Mouse (Mus musculus) intestine, embryonic 14.5 days (tissue): ENCODE measurements around the gene Ccdc97. TPM values are rescaled to one million over a fixed set of nuclear protein-coding genes. Genes with fewer than 3 reads are reported as not detected.

Experiments
- ATAC-seq: fragments of 200-750 bp; cut with Nextera tagmentation; replicated peaks from 2 replicates; pipeline ENCODE4 v1.8.0; 2017; ENCODE audit warnings: low read depth, moderate number of reproducible peaks, moderate TSS enrichment, moderate library complexity; ENCODE audit not compliant: low FRiP score, low TSS enrichment
- DNase-seq: peaks from one replicate; pipeline ENCODE4 v3.0.0-alpha.2; 2018; ENCODE audit warnings: low spot score
- H3K27ac ChIP-seq: fragments of 300-500 bp; sonication (generic); 2 replicates; pipeline ENCODE4 v1.5.1; 2014; ENCODE audit warnings: low read depth, mild to moderate bottlenecking, control low read depth
- H3K27me3 ChIP-seq: fragments of 300-500 bp; sonication (generic); replicated peaks from 2 replicates; pipeline ENCODE4 v1.6.1; 2014; ENCODE audit warnings: low read length, control low read depth; ENCODE audit not compliant: control insufficient read depth, insufficient read depth
- H3K36me3 ChIP-seq: fragments of 300-500 bp; sonication (generic); 2 replicates; pipeline ENCODE4 v1.6.1; 2014; ENCODE audit warnings: low read length, control low read depth; ENCODE audit not compliant: control insufficient read depth, insufficient read depth
- H3K4me1 ChIP-seq: fragments of 300-500 bp; sonication (generic); replicated peaks from 2 replicates; pipeline ENCODE4 v1.6.1; 2014; ENCODE audit warnings: low read length, control low read depth, mixed read lengths; ENCODE audit not compliant: control insufficient read depth, insufficient read depth
- H3K4me2 ChIP-seq: fragments of 300-500 bp; sonication (generic); 2 replicates; pipeline ENCODE4 v1.6.1; 2014; ENCODE audit warnings: low read length
- H3K4me3 ChIP-seq: fragments of 300-500 bp; sonication (generic); 2 replicates; pipeline ENCODE4 v1.5.1; 2014; ENCODE audit warnings: low read depth, low read length, control low read depth, mixed read lengths
- H3K9ac ChIP-seq: fragments of 300-500 bp; sonication (generic); 2 replicates; pipeline ENCODE4 v1.6.1; 2014; ENCODE audit warnings: mild to moderate bottlenecking, low read length
- H3K9me3 ChIP-seq: fragments of 300-500 bp; sonication (generic); 2 replicates; pipeline ENCODE4 v1.6.1; 2016; ENCODE audit warnings: low read length, control low read depth; ENCODE audit not compliant: control insufficient read depth
- WGBS: fragments of 180-500 bp; shearing (Covaris S2); extraction: QIAGEN DNeasy Blood & Tissue Kit; methylation state at CpG from one replicate; pipeline ENCODE4 v1.1.7; 2014; 5-methylcytosine and 5-hydroxymethylcytosine counted together
- polyA plus RNA-seq: library from polyadenylated mRNA; unstranded; fragments of >200 nt; fragmentation: Nextera tagmentation; extraction: Ambion mirVana; gene quantifications from 2 replicates; pipeline ENCODE4 v1.2.1, GENCODE M21; 2014

The Ccdc97 gene
- polyA plus RNA-seq, 1 experiment from 2014 or later: 27.4 TPM

GRCm38 (mm10) chr7:25675405-25675804 is 43.5 kb downstream of the Ccdc97 start:
- H3K4me2 ChIP-seq: peak overlapping the region; percentile 56
- 0 out of 2 replicates have a peak overlapping the region, but pooled peaks have one; percentile 27 for H3K4me3 ChIP-seq

GRCm38 (mm10) chr7:25674719-25675300 is 44.1 kb downstream of the Ccdc97 start, which contains the start of gene Tmem91:
Tmem91 (minus strand) TSS chr7:25675166.
- peak; percentile 17; the same call in 1 of the 2 replicates for ATAC-seq
- peak within 1 kb of the TSS; percentile 27 for H3K4me3 ChIP-seq
- H3K4me1 ChIP-seq: peaks cover 7% of the 10 kb centered on the region; the same call in 1 of the 2 replicates
- peak within 1 kb of the TSS; percentile 56 for H3K4me2 ChIP-seq
- H3K9ac ChIP-seq: peak within 1 kb of the TSS; percentile 29
- DNase-seq: no peak
- no peaks in the 10 kb centered on the region for H3K36me3 ChIP-seq
- H3K27ac ChIP-seq: no peak within 1 kb of the TSS
- H3K9me3 ChIP-seq: no peaks in the 10 kb centered on the region
- H3K27me3 ChIP-seq: peaks cover 29% of the 10 kb centered on the region
- WGBS: 2% methylated on average over 28 of the region's 29 CpGs

More at GRCm38 (mm10) chr7:25675405-25675804, 43.5 kb downstream of the Ccdc97 start:
- Histone ChIP-seq H3K36me3 (no peaks in the 10 kb centered on the region), H3K27ac (no peak overlapping the region), H3K9ac (no peak overlapping the region), H3K9me3 (no peaks in the 10 kb centered on the region), H3K4me1 (peaks cover 12% of the 10 kb centered on the region; the same call in 1 of the 2 replicates), H3K27me3 (peaks cover 29% of the 10 kb centered on the region)
- WGBS: 46% methylated on average over 6 of the region's 6 CpGs
- ATAC-seq (0 out of 2 replicates have a peak, but pooled peaks have one; percentile 9), DNase-seq (no peak)

DNA sequence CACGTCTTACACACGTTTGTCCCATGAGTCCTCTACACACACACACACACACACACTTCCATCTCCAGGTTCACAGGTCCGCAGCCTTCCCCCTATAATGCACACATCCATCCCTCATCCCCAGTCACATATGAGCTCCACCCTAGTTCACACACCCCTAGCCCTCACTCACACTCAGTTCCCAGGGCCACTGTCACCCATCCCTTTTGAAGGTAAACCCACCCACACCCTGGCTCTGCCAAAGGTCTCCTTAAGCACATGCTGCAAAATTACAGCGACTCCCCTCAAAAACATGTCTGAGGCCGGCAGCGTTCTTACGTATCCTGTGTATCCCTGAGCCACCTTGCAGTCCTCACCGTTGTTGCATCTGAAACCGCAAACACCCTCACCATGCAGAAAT is 44.6 kb downstream of the Ccdc97 start:
- DNase-seq: no peak
- H3K4me3 ChIP-seq: peak overlapping the region; percentile 27; the same call in 1 of the 2 replicates
- no peak overlapping the region for H3K27ac ChIP-seq
- H3K36me3 ChIP-seq: no peaks in the 10 kb centered on the region
- H3K4me1 ChIP-seq: 0 out of 2 replicates have a peak, but pooled peaks cover 6% of the 10 kb centered on the region
- H3K4me2 ChIP-seq: peak overlapping the region; percentile 56; the same call in 1 of the 2 replicates
- 24% methylated on average over 9 of the region's 9 CpGs for WGBS
- ATAC-seq: no peak
- H3K9ac ChIP-seq: no peak overlapping the region
- no peaks in the 10 kb centered on the region for H3K9me3 ChIP-seq
- peaks cover 29% of the 10 kb centered on the region for H3K27me3 ChIP-seq

GRCm38 (mm10) chr7:25672442-25672841 is 46.4 kb downstream of the Ccdc97 start:
- Histone ChIP-seq H3K9ac (no peak overlapping the region), H3K4me3 (no peak overlapping the region), H3K4me2 (no peak overlapping the region), H3K4me1 (0 out of 2 replicates have a peak, but pooled peaks cover 6% of the 10 kb centered on the region), H3K27ac (no peak overlapping the region), H3K27me3 (peaks cover 29% of the 10 kb centered on the region), H3K9me3 (no peaks in the 10 kb centered on the region), H3K36me3 (peaks cover 10% of the 10 kb centered on the region)
- WGBS: 54% methylated on average over 4 of the region's 4 CpGs
- ATAC-seq (no peak), DNase-seq (no peak)

DNA sequence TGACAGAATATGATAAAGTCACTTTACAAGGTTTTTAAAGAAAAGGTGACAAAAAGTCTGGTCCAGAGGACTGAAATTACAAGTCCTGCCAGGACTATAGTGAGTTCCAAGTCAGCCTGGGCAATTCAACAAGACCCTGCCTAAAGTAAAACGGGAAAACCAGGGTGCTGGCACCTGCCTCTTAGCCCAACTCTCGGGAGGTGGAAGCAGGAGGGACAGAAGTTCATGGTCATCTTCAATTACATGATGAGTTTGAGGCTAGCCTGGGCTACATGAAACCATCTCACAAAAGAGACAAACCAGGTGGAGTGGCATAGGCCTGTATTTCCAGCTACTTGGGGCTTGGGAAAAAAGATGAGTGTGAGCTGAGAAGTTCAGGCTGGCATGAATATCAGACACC is 47.2 kb downstream of the Ccdc97 start:
- ATAC-seq (no peak), DNase-seq (no peak)
- Histone ChIP-seq H3K4me3 (no peak overlapping the region), H3K4me1 (0 out of 2 replicates have a peak, but pooled peaks cover 6% of the 10 kb centered on the region), H3K9me3 (no peaks in the 10 kb centered on the region), H3K9ac (no peak overlapping the region), H3K27ac (no peak overlapping the region), H3K27me3 (peaks cover 29% of the 10 kb centered on the region), H3K4me2 (no peak overlapping the region), H3K36me3 (peaks cover 17% of the 10 kb centered on the region)
- WGBS: 60% methylated on average over 2 of the region's 2 CpGs

DNA sequence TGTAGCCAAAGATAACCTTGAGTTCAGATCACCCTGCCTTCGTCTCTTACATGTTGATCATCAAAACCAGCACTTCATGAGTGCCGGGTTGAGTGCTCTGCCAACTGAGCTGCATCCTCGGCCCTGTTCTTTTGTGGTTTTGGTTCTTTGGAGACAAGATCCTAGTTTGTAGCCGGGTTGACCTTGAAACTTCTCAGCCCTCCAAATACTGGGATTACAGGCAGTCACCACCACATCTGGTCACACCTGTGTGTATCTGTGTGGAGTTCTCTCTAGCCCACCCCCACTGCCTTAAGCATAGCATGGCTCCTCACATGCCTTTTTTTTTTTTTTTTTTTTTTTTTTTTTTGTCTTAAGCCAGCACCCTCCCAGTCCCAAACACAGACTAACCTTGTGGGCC is 48.8 kb downstream of the Ccdc97 start:
- no peaks in the 10 kb centered on the region for H3K9me3 ChIP-seq
- H3K27ac ChIP-seq: no peak overlapping the region
- H3K4me2 ChIP-seq: no peak overlapping the region
- H3K9ac ChIP-seq: no peak overlapping the region
- no peak for ATAC-seq
- 91% methylated on average over 4 of the region's 4 CpGs for WGBS
- DNase-seq: no peak
- no peak overlapping the region for H3K4me3 ChIP-seq
- H3K4me1 ChIP-seq: 0 out of 2 replicates have a peak, but pooled peaks cover 6% of the 10 kb centered on the region
- H3K27me3 ChIP-seq: peaks cover 18% of the 10 kb centered on the region
- peaks cover 33% of the 10 kb centered on the region for H3K36me3 ChIP-seq

- no peaks in the 10 kb centered on the region for H3K9me3 ChIP-seq
- no peak overlapping the region for H3K4me3 ChIP-seq
- no peak overlapping the region for H3K27ac ChIP-seq
- WGBS: 79% methylated on average over 9 of the region's 9 CpGs
- H3K9ac ChIP-seq: no peak overlapping the region
- DNase-seq (no peak), ATAC-seq (no peak)
- H3K36me3 ChIP-seq: peaks cover 36% of the 10 kb centered on the region
- 0 out of 2 replicates have a peak, but pooled peaks cover 2% of the 10 kb centered on the region for H3K4me1 ChIP-seq
- H3K27me3 ChIP-seq: peaks cover 13% of the 10 kb centered on the region
- no peak overlapping the region for H3K4me2 ChIP-seq
These were observed 49.3 kb downstream of the Ccdc97 start for GRCm38 (mm10) chr7:25669631-25670030.

- no peak overlapping the region for H3K4me3 ChIP-seq
- no peak overlapping the region for H3K4me2 ChIP-seq
- H3K27me3 ChIP-seq: peaks cover 8% of the 10 kb centered on the region
- 92% methylated on average over 10 of the region's 10 CpGs for WGBS
- no peak overlapping the region for H3K27ac ChIP-seq
- no peak for DNase-seq
- H3K9me3 ChIP-seq: no peaks in the 10 kb centered on the region
- no peaks in the 10 kb centered on the region for H3K4me1 ChIP-seq
- ATAC-seq: no peak
- H3K36me3 ChIP-seq: peaks cover 38% of the 10 kb centered on the region
- H3K9ac ChIP-seq: no peak overlapping the region
These were observed 49.7 kb downstream of the Ccdc97 start for GRCm38 (mm10) chr7:25669158-25669557.

GRCm38 (mm10) chr7:25666381-25666780 is 52.5 kb downstream of the Ccdc97 start:
- WGBS: 91% methylated on average over 8 of the region's 8 CpGs
- no peak for DNase-seq
- Histone ChIP-seq H3K4me3 (no peak overlapping the region), H3K4me1 (no peaks in the 10 kb centered on the region), H3K36me3 (peaks cover 49% of the 10 kb centered on the region), H3K9ac (no peak overlapping the region), H3K27me3 (no peaks in the 10 kb centered on the region), H3K9me3 (no peaks in the 10 kb centered on the region), H3K4me2 (no peak overlapping the region), H3K27ac (no peak overlapping the region)
- ATAC-seq: no peak
